Mouse (Mus musculus): ENCODE measurements at regions not wholly inside any gene's neighbourhood (a gene's known extent, or its start where the extent isn't known, plus 50 kb on each side); places are given as distances from the start of the nearest gene placed in this dataset.

DNA sequence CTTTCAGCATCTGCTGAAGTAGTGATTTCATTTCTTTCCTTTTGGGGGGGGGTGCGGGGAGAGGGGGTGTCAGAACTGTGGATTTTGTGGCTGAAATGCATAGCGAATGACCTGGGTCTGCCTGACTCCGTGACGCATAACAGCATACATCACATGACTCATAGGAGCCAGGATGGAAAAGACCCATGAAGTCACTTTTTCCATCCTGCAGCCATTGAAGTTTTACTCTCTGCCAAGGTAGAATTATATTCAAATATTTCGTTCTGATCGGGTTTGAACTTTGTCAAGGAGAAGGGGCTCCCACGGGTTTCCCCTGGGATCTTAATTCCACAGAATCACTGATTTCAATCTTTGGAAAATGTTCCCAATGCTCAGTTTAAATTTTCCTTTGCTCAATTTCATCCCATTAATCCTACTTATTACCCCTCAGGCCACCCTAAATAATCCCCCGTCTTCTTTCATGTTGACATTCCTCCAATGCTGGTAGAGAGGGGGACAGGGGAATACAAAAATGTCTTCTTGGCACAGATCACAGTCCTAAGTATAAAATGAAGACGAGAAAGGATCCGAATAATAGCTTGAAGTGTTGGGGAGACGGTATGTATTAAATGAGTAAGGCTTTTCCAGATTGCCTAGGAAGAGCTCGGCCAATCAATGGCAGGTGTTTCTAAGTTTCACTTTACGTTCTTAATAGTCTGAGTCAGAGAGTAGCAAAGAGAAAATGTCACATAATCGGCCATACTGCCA, 212.0 kb downstream of the Tgfb2 start:
- Histone ChIP-seq H3K9ac (ENCODE audit: low read length) (no peak overlapping the region), H3K4me1 (ENCODE audit: control insufficient read depth, insufficient read depth, low read length) (no peaks in the 10 kb centered on the region), H3K27me3 (ENCODE audit: control insufficient read depth, insufficient read depth, low read length) (no peaks in the 10 kb centered on the region), H3K4me3 (replicated peaks; ENCODE audit: low read length) (no peak overlapping the region), H3K4me2 (ENCODE audit: low read depth, low read length) (no peak overlapping the region), H3K36me3 (ENCODE audit: control insufficient read depth, insufficient read depth, low read length) (no peaks in the 10 kb centered on the region), H3K27ac (ENCODE audit: low read length) (no peak overlapping the region), H3K9me3 (replicated peaks; ENCODE audit: control insufficient read depth, low read length) (no peaks in the 10 kb centered on the region)
- no peak; the same call in 1 of the 2 replicates for ATAC-seq (ENCODE audit: insufficient read depth, low FRiP score)
- 79% methylated on average over 14 of the region's 14 CpGs for WGBS

DNA sequence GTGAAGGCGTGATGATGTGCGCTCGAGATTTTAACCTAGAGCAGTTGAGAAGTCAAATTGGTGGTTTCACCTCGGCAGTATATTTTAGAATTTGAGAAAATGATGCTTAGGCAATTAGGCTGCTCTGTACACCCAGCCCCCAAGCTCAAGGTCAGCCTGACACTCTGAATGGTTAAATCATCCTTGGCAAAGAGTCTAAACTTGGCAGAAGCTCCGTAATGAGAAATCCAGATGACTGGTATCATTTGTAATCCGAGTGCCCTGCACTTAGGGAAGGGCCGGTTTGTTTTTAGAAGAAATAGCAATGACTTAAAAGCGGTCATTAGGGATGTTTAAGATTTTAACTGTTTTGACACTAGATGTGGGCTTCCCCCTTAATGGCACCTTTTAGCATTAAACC, 223.6 kb downstream of the Tgfb2 start:
- 40% methylated on average over 8 of the region's 8 CpGs for WGBS
- ATAC-seq (ENCODE audit: insufficient read depth, low FRiP score) = no peak

GRCm38 (mm10) chr1:186480019-186480418, 225.8 kb downstream of the Tgfb2 start:
- Histone ChIP-seq H3K4me3 (replicated peaks; ENCODE audit: low read length) (no peak overlapping the region), H3K9me3 (replicated peaks; ENCODE audit: control insufficient read depth, low read length) (no peaks in the 10 kb centered on the region), H3K4me2 (ENCODE audit: low read depth, low read length) (no peak overlapping the region), H3K27ac (ENCODE audit: low read length) (no peak overlapping the region), H3K9ac (ENCODE audit: low read length) (no peak overlapping the region), H3K4me1 (ENCODE audit: control insufficient read depth, insufficient read depth, low read length) (peaks cover 10% of the 10 kb centered on the region; the same call in 1 of the 2 replicates), H3K36me3 (ENCODE audit: control insufficient read depth, insufficient read depth, low read length) (no peaks in the 10 kb centered on the region), H3K27me3 (ENCODE audit: control insufficient read depth, insufficient read depth, low read length) (no peaks in the 10 kb centered on the region)
- WGBS = 56% methylated on average over 1 of the region's 1 CpGs
- ATAC-seq (ENCODE audit: insufficient read depth, low FRiP score) = no peak

More for the DNA sequence above, 223.6 kb downstream of the Tgfb2 start:
- H3K27ac ChIP-seq (ENCODE audit: low read length) = no peak overlapping the region
- H3K4me2 ChIP-seq (ENCODE audit: low read depth, low read length) = no peak overlapping the region
- H3K4me3 ChIP-seq (replicated peaks; ENCODE audit: low read length) = no peak overlapping the region
- peaks cover 2% of the 10 kb centered on the region; the same call in 1 of the 2 replicates for H3K27me3 ChIP-seq (ENCODE audit: control insufficient read depth, insufficient read depth, low read length)
- H3K36me3 ChIP-seq (ENCODE audit: control insufficient read depth, insufficient read depth, low read length) = no peaks in the 10 kb centered on the region
- no peaks in the 10 kb centered on the region for H3K9me3 ChIP-seq (replicated peaks; ENCODE audit: control insufficient read depth, low read length)
- peaks cover 14% of the 10 kb centered on the region; the same call in 1 of the 2 replicates for H3K4me1 ChIP-seq (ENCODE audit: control insufficient read depth, insufficient read depth, low read length)
- H3K9ac ChIP-seq (ENCODE audit: low read length) = no peak overlapping the region

GRCm38 (mm10) chr1:186478428-186479238, 227.2 kb downstream of the Tgfb2 start:
- Histone ChIP-seq H3K9ac (ENCODE audit: low read length) (no peak overlapping the region), H3K9me3 (replicated peaks; ENCODE audit: control insufficient read depth, low read length) (no peaks in the 10 kb centered on the region), H3K27ac (ENCODE audit: low read length) (no peak overlapping the region), H3K36me3 (ENCODE audit: control insufficient read depth, insufficient read depth, low read length) (no peaks in the 10 kb centered on the region), H3K27me3 (ENCODE audit: control insufficient read depth, insufficient read depth, low read length) (no peaks in the 10 kb centered on the region), H3K4me2 (ENCODE audit: low read depth, low read length) (no peak overlapping the region), H3K4me1 (ENCODE audit: control insufficient read depth, insufficient read depth, low read length) (peaks cover 10% of the 10 kb centered on the region; the same call in 1 of the 2 replicates), H3K4me3 (replicated peaks; ENCODE audit: low read length) (no peak overlapping the region)
- 65% methylated on average over 8 of the region's 8 CpGs for WGBS
- ATAC-seq (ENCODE audit: insufficient read depth, low FRiP score) = no peak

DNA sequence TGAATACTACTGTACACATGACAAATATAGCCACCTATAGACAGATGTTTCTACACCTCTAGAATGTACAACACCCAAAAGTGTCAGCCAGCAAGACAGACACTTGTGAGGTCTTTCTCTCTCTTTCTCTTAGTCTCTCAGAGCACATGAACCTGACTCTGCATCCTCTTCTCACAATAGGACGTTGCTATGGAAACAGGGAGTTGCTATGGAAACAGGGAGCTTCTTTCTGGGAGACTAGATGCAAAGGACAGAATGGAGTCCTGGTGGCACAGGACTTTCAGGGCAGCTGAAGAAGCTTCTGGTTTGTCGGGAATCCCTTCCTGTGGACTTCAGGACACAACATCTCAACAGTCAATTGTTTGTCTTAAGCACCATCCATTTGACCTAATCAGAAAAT, 230.9 kb downstream of the Tgfb2 start:
- Histone ChIP-seq H3K4me3 (replicated peaks; ENCODE audit: low read length) (no peak overlapping the region), H3K9ac (ENCODE audit: low read length) (no peak overlapping the region), H3K27me3 (ENCODE audit: control insufficient read depth, insufficient read depth, low read length) (no peaks in the 10 kb centered on the region), H3K4me1 (ENCODE audit: control insufficient read depth, insufficient read depth, low read length) (no peaks in the 10 kb centered on the region), H3K9me3 (replicated peaks; ENCODE audit: control insufficient read depth, low read length) (no peaks in the 10 kb centered on the region), H3K4me2 (ENCODE audit: low read depth, low read length) (no peak overlapping the region), H3K27ac (ENCODE audit: low read length) (no peak overlapping the region), H3K36me3 (ENCODE audit: control insufficient read depth, insufficient read depth, low read length) (no peaks in the 10 kb centered on the region)
- 48% methylated on average over 2 of the region's 2 CpGs for WGBS
- no peak for ATAC-seq (ENCODE audit: insufficient read depth, low FRiP score)

- no peaks in the 10 kb centered on the region for H3K36me3 ChIP-seq (ENCODE audit: control insufficient read depth, insufficient read depth, low read length)
- no peak overlapping the region for H3K27ac ChIP-seq (ENCODE audit: low read length)
- no peak overlapping the region for H3K9ac ChIP-seq (ENCODE audit: low read length)
- no peaks in the 10 kb centered on the region for H3K27me3 ChIP-seq (ENCODE audit: control insufficient read depth, insufficient read depth, low read length)
- WGBS = 59% methylated on average over 1 of the region's 1 CpGs
- H3K4me1 ChIP-seq (ENCODE audit: control insufficient read depth, insufficient read depth, low read length) = no peaks in the 10 kb centered on the region
- no peak for ATAC-seq (ENCODE audit: insufficient read depth, low FRiP score)
- no peaks in the 10 kb centered on the region for H3K9me3 ChIP-seq (replicated peaks; ENCODE audit: control insufficient read depth, low read length)
- H3K4me3 ChIP-seq (replicated peaks; ENCODE audit: low read length) = no peak overlapping the region
- H3K4me2 ChIP-seq (ENCODE audit: low read depth, low read length) = no peak overlapping the region
Observed at GRCm38 (mm10) chr1:186474385-186474784, 231.4 kb downstream of the Tgfb2 start.

GRCm38 (mm10) chr1:186472955-186473354, 232.8 kb downstream of the Tgfb2 start:
- Histone ChIP-seq H3K27ac (ENCODE audit: low read length) (no peak overlapping the region), H3K36me3 (ENCODE audit: control insufficient read depth, insufficient read depth, low read length) (no peaks in the 10 kb centered on the region), H3K9me3 (replicated peaks; ENCODE audit: control insufficient read depth, low read length) (no peaks in the 10 kb centered on the region), H3K4me1 (ENCODE audit: control insufficient read depth, insufficient read depth, low read length) (no peaks in the 10 kb centered on the region), H3K4me3 (replicated peaks; ENCODE audit: low read length) (no peak overlapping the region), H3K4me2 (ENCODE audit: low read depth, low read length) (no peak overlapping the region), H3K27me3 (ENCODE audit: control insufficient read depth, insufficient read depth, low read length) (no peaks in the 10 kb centered on the region), H3K9ac (ENCODE audit: low read length) (no peak overlapping the region)
- 62% methylated on average over 10 of the region's 10 CpGs for WGBS
- no peak for ATAC-seq (ENCODE audit: insufficient read depth, low FRiP score)

DNA sequence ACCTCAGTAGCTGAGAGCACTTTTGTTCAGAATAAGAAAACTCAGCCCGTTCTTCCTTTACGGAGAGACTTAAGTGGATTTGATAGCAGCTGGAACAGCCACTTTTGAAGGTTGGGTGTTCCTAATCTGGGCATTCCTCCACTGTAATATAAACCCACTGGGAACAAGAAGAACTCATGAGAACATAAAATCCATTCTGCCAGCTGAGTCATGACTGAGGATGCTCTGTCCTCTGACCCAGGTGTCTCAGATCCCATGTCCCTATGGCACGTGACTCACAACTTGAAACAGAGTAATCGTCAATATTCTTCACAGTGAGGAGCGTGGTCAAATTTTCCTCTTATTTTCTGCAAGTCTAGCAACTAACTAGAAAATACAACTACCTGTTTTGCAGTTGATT, 240.3 kb downstream of the Tgfb2 start:
- ATAC-seq (ENCODE audit: insufficient read depth, low FRiP score) = no peak
- no peak overlapping the region for H3K27ac ChIP-seq (ENCODE audit: low read length)
- no peaks in the 10 kb centered on the region for H3K9me3 ChIP-seq (replicated peaks; ENCODE audit: control insufficient read depth, low read length)
- H3K36me3 ChIP-seq (ENCODE audit: control insufficient read depth, insufficient read depth, low read length) = no peaks in the 10 kb centered on the region
- H3K4me2 ChIP-seq (ENCODE audit: low read depth, low read length) = no peak overlapping the region
- H3K4me1 ChIP-seq (ENCODE audit: control insufficient read depth, insufficient read depth, low read length) = no peaks in the 10 kb centered on the region
- 91% methylated on average over 5 of the region's 5 CpGs for WGBS
- H3K27me3 ChIP-seq (ENCODE audit: control insufficient read depth, insufficient read depth, low read length) = no peaks in the 10 kb centered on the region
- H3K9ac ChIP-seq (ENCODE audit: low read length) = no peak overlapping the region
- no peak overlapping the region for H3K4me3 ChIP-seq (replicated peaks; ENCODE audit: low read length)

DNA sequence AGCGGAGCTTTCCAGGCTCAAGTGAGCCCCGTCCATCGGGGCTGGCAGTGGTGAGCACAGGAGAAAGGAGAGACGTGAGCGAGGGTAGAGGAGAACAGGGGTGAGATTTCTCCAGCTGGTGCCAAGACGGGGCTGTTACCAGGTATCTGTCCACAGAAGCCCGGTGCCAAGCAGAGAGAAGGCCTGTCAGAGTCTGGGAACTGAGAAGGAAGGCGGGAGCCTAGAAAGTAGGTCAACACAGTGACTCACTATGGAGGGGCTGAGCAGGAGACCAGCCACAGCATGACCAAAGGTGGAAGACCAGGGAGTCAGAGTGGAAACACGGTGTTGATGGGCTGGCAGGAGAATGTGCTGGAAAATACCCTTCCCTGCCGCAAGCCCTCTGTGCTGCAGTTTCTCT, 245.0 kb downstream of the Tgfb2 start:
- 78% methylated on average over 10 of the region's 10 CpGs for WGBS
- no peak for ATAC-seq (ENCODE audit: insufficient read depth, low FRiP score)

More for the DNA sequence above, 245.0 kb downstream of the Tgfb2 start:
- no peaks in the 10 kb centered on the region for H3K9me3 ChIP-seq (replicated peaks; ENCODE audit: control insufficient read depth, low read length)
- no peak overlapping the region for H3K9ac ChIP-seq (ENCODE audit: low read length)
- no peak overlapping the region for H3K27ac ChIP-seq (ENCODE audit: low read length)
- no peaks in the 10 kb centered on the region for H3K36me3 ChIP-seq (ENCODE audit: control insufficient read depth, insufficient read depth, low read length)
- H3K4me3 ChIP-seq (replicated peaks; ENCODE audit: low read length) = no peak overlapping the region
- no peak overlapping the region for H3K4me2 ChIP-seq (ENCODE audit: low read depth, low read length)
- no peaks in the 10 kb centered on the region for H3K27me3 ChIP-seq (ENCODE audit: control insufficient read depth, insufficient read depth, low read length)
- 0 out of 2 replicates have a peak, but pooled peaks cover 7% of the 10 kb centered on the region for H3K4me1 ChIP-seq (ENCODE audit: control insufficient read depth, insufficient read depth, low read length)

Measured in stomach, embryonic 16.5 days (tissue).